Mouse (Mus musculus) spleen, adult 2 months (tissue): ENCODE measurements around the gene Krtap13.

Experiments used
- CTCF ChIP-seq: fragments of 200-500 bp; IDR thresholded peaks from 2 replicates; pipeline ENCODE4 v1.5.1; 2011; ENCODE audit warnings: mild to moderate bottlenecking, inconsistent platforms; ENCODE audit not compliant: insufficient read depth, insufficient read length, insufficient replicate concordance; ENCODE audit errors: extremely low read depth
- POLR2A ChIP-seq: fragments of 200-500 bp; IDR thresholded peaks from 2 replicates; pipeline ENCODE4 v1.6.1; 2011; ENCODE audit warnings: low read depth, low read length, inconsistent platforms

GRCm38 (mm10) chr16:88744750-88745340 lies 6.6 kb downstream of the Krtap13 start:
- TF ChIP-seq POLR2A (no peak), CTCF (no peak)
